Mouse (Mus musculus) myocyte (in vitro differentiated cells): ENCODE measurements at regions not wholly inside any gene's neighbourhood (a gene's known extent, or its start where the extent isn't known, plus 50 kb on each side); places are given as distances from the start of the nearest gene placed in this dataset.

Experiments used
- CEBPB ChIP-seq: IDR thresholded peaks from 2 replicates; pipeline ENCODE4 v1.6.1; 2011; ENCODE audit warnings: mild to moderate bottlenecking, moderate library complexity; ENCODE audit not compliant: poor library complexity, insufficient read depth, severe bottlenecking
- E2F4 ChIP-seq: IDR thresholded peaks from one replicate; pipeline ENCODE4 v1.6.1; 2011; ENCODE audit warnings: mild to moderate bottlenecking, control low read depth, moderate library complexity; ENCODE audit not compliant: insufficient read depth
- MAX ChIP-seq: IDR thresholded peaks from one replicate; pipeline ENCODE4 v1.6.1; 2011; ENCODE audit warnings: low read depth, mild to moderate bottlenecking, control low read depth
- MYOD1 ChIP-seq, 3 experiments: IDR thresholded peaks; one replicate each; pipeline ENCODE4 v1.6.1; 2011; ENCODE audit warnings: control low read depth in 2 of 3, low read depth in 2 of 3, mild to moderate bottlenecking in 2 of 3, moderate library complexity in 1 of 3; ENCODE audit not compliant: insufficient read length in 2 of 3, control insufficient read depth in 1 of 3
- MYOG ChIP-seq, 3 experiments: IDR thresholded peaks; one replicate each; pipeline ENCODE4 v1.6.1; 2011; ENCODE audit warnings: control low read depth in 2 of 3, low read depth in 2 of 3, mild to moderate bottlenecking in 2 of 3; ENCODE audit not compliant: insufficient read length in 2 of 3, control insufficient read depth in 1 of 3, insufficient read depth in 1 of 3
- POLR2A ChIP-seq: IDR thresholded peaks from one replicate; pipeline ENCODE4 v1.6.1; 2011; ENCODE audit warnings: low read depth, mild to moderate bottlenecking, control low read depth, moderate library complexity; ENCODE audit not compliant: insufficient read length
- POLR2AphosphoS2 ChIP-seq: IDR thresholded peaks from one replicate; pipeline ENCODE4 v1.6.1; 2011; ENCODE audit warnings: low read depth, control low read depth; ENCODE audit not compliant: insufficient read length
- REST ChIP-seq: IDR thresholded peaks from one replicate; pipeline ENCODE4 v1.6.1; 2011; ENCODE audit warnings: mild to moderate bottlenecking, control low read depth, moderate library complexity; ENCODE audit not compliant: insufficient read depth, insufficient read length
- SRF ChIP-seq: IDR thresholded peaks from one replicate; pipeline ENCODE4 v1.6.1; 2011; ENCODE audit warnings: low read depth; ENCODE audit not compliant: control insufficient read depth, insufficient read length
- TCF12 ChIP-seq: IDR thresholded peaks from one replicate; pipeline ENCODE4 v1.6.1; 2011; ENCODE audit warnings: mild to moderate bottlenecking, control low read depth; ENCODE audit not compliant: poor library complexity, insufficient read depth, severe bottlenecking
- TCF3 ChIP-seq: IDR thresholded peaks from one replicate; pipeline ENCODE4 v1.6.1; 2011; ENCODE audit warnings: low read depth, control low read depth; ENCODE audit not compliant: insufficient read length
- USF1 ChIP-seq: IDR thresholded peaks from one replicate; pipeline ENCODE4 v1.6.1; 2011; ENCODE audit warnings: low read depth, mild to moderate bottlenecking, control low read depth, moderate library complexity

- TF ChIP-seq POLR2A: no peak
- no peak for TF ChIP-seq TCF3
- no peak for TF ChIP-seq POLR2AphosphoS2
- no peak for TF ChIP-seq USF1
- no peak for TF ChIP-seq MYOG (IDR thresholded peaks at IDR 0.05; ENCODE audit: control insufficient read depth in 1 of 3, insufficient read depth in 1 of 3, insufficient read length in 2 of 3, low read depth in 2 of 3)
- no peak for TF ChIP-seq CEBPB
- TF ChIP-seq E2F4: no peak
- no peak for TF ChIP-seq MAX
- TF ChIP-seq SRF: no peak
- no peak for TF ChIP-seq REST
- TF ChIP-seq MYOD1 (IDR thresholded peaks at IDR 0.05; ENCODE audit: control insufficient read depth in 1 of 3, insufficient read length in 2 of 3, low read depth in 2 of 3): peak in 1 of 3 experiments; percentile 16
- TF ChIP-seq TCF12: no peak
Measured at GRCm38 (mm10) chr7:117097618-117098017, 283.2 kb upstream of the Xylt1 start.
